Mouse (Mus musculus): Measurements from ENCODE around the gene Vash1. TPM values are rescaled to one million over a fixed set of nuclear protein-coding genes. Genes with fewer than 3 reads are reported as not detected.

Vash1 gene
- polyA plus RNA-seq, 1 experiment = not detected

DNA sequence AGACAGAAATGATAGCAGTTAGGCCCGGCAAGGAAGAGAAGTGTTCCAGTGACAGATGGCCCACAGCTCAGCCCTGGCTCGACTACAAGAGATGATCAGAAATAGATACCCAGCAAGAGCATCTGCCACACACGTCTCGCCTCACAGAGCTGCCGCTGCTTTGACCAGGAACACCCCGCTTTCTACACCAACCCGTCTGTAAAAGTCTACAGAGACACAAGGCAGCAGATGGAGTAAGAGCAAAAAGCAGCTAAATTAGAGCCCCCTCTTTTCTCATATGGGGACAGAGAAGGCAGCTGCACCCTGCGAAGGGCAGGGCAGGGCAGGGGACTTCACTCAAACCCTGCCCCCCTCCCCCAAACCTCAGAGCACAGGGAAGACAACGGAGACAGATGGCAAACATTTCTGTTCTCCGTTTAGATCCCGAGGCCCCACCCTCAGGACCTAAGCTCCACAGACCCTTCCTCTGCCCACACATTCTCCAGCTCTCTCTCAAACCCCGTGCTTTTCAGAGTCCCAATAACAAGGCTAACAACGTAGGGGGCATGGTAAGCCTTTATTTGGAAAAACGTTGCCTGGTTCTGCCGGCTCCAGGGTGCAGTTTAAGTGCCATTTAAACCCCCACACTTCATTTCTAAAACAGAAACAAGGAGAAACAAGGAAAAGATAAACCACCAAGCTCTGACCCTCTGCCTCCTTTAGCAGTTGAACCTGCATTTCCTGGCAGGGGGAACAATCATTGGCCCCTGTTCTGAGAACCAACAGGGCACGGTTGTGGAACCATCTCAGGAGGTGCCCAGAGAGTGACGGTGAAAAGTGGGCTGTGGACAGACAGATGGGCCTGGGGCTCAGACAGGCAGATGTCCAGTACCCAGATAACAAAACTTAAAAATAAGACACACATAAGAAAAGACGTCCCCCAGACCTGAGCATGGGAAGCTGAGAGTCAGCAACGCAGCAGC, 21.7 kb downstream of the Vash1 start:
- H3K4me1 ChIP-seq (ENCODE audit: control insufficient read depth, insufficient read depth, low read length) = peaks cover 26% of the 10 kb centered on the region
- TF ChIP-seq CTCF (IDR thresholded peaks at IDR 0.05; ENCODE audit: insufficient read depth, low read depth, low read length) (no peak), POLR2A (IDR thresholded peaks at IDR 0.05; ENCODE audit: insufficient read depth, low read depth, low read length) (no peak)
- H3K4me3 ChIP-seq (ENCODE audit: insufficient read depth, low read depth, low read length) = no peak overlapping the region
- H3K27ac ChIP-seq (ENCODE audit: insufficient read depth, low read depth, low read length) = peak overlapping the region; percentile 32; the same call in 1 of the 2 replicates
- WGBS = 26% methylated on average over 19 of the region's 19 CpGs

GRCm38 (mm10) chr12:86700927-86701310, 22.4 kb downstream of the Vash1 start:
- no peak for TF ChIP-seq CTCF (IDR thresholded peaks at IDR 0.05; ENCODE audit: insufficient read depth, low read depth, low read length)
- no peak for TF ChIP-seq POLR2A (IDR thresholded peaks at IDR 0.05; ENCODE audit: insufficient read depth, low read depth, low read length)
- WGBS = 79% methylated on average over 4 of the region's 4 CpGs
- 0 out of 2 replicates have a peak overlapping the region, but pooled peaks have one; percentile 32 for H3K27ac ChIP-seq (ENCODE audit: insufficient read depth, low read depth, low read length)
- peaks cover 26% of the 10 kb centered on the region for H3K4me1 ChIP-seq (ENCODE audit: control insufficient read depth, insufficient read depth, low read length)
- H3K4me3 ChIP-seq (ENCODE audit: insufficient read depth, low read depth, low read length) = no peak overlapping the region

- Histone ChIP-seq H3K27ac (ENCODE audit: insufficient read depth, low read depth, low read length) (no peak overlapping the region), H3K4me1 (ENCODE audit: control insufficient read depth, insufficient read depth, low read length) (peaks cover 26% of the 10 kb centered on the region), H3K4me3 (ENCODE audit: insufficient read depth, low read depth, low read length) (no peak overlapping the region)
- TF ChIP-seq CTCF (IDR thresholded peaks at IDR 0.05; ENCODE audit: insufficient read depth, low read depth, low read length) (no peak), POLR2A (IDR thresholded peaks at IDR 0.05; ENCODE audit: insufficient read depth, low read depth, low read length) (no peak)
- WGBS = 92% methylated on average over 4 of the region's 4 CpGs
These were observed 23.0 kb downstream of the Vash1 start for GRCm38 (mm10) chr12:86701491-86701890.

GRCm38 (mm10) chr12:86702690-86703089, 24.2 kb downstream of the Vash1 start:
- Histone ChIP-seq H3K4me1 (ENCODE audit: control insufficient read depth, insufficient read depth, low read length) (peaks cover 26% of the 10 kb centered on the region), H3K4me3 (ENCODE audit: insufficient read depth, low read depth, low read length) (no peak overlapping the region), H3K27ac (ENCODE audit: insufficient read depth, low read depth, low read length) (no peak overlapping the region)
- WGBS = 94% methylated on average over 3 of the region's 3 CpGs
- TF ChIP-seq POLR2A (IDR thresholded peaks at IDR 0.05; ENCODE audit: insufficient read depth, low read depth, low read length) = no peak
- no peak for TF ChIP-seq CTCF (IDR thresholded peaks at IDR 0.05; ENCODE audit: insufficient read depth, low read depth, low read length)

DNA sequence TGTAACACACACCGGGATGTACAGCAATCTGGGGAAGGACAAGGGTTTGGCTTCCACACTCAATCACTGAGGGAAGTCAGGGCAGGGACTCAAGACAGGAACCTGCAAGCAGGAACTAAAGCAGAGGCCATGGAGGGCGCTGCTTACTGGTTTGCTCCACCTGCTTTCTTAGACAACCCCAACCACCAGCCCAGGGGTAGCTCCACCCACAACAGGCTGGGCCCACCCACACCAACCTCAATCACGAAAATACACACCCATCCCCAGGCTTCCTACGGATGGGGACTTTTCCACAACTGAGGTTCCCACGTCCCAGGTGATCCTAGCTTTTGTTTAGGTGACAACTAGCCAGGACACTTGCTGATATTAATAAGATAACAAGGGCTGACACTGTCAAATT, 27.3 kb downstream of the Vash1 start:
- TF ChIP-seq POLR2A (IDR thresholded peaks at IDR 0.05; ENCODE audit: insufficient read depth, low read depth, low read length) (no peak), CTCF (IDR thresholded peaks at IDR 0.05; ENCODE audit: insufficient read depth, low read depth, low read length) (no peak)
- H3K27ac ChIP-seq (ENCODE audit: insufficient read depth, low read depth, low read length) = no peak overlapping the region
- 94% methylated on average over 5 of the region's 5 CpGs for WGBS
- no peak overlapping the region for H3K4me3 ChIP-seq (ENCODE audit: insufficient read depth, low read depth, low read length)
- peaks cover 9% of the 10 kb centered on the region for H3K4me1 ChIP-seq (ENCODE audit: control insufficient read depth, insufficient read depth, low read length)

DNA sequence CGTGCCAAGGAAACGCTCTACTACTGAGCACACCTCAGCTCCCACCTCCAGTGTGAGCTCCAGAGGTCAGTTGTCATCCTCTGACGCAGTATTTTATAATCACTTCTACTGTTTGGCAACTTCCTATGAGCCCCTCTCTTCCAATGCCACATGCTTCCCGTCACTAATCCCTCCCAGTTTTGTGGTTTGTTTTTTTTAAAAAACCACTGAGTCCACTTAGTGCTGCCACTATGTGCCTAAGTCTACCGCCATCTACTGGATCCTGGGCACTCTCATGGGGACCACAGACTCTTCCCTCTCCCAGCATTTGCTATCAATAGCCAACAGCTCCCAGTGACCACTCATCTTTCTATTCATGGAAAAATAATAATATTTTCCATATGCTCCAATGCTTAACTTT, 35.5 kb downstream of the Vash1 start:
- H3K4me3 ChIP-seq (ENCODE audit: insufficient read depth, low read depth, low read length) = no peak overlapping the region
- 80% methylated on average over 5 of the region's 5 CpGs for WGBS
- peaks cover 6% of the 10 kb centered on the region; the same call in 1 of the 2 replicates for H3K4me1 ChIP-seq (ENCODE audit: control insufficient read depth, insufficient read depth, low read length)
- H3K27ac ChIP-seq (ENCODE audit: insufficient read depth, low read depth, low read length) = no peak overlapping the region
- no peak for TF ChIP-seq CTCF (IDR thresholded peaks at IDR 0.05; ENCODE audit: insufficient read depth, low read depth, low read length)
- no peak for TF ChIP-seq POLR2A (IDR thresholded peaks at IDR 0.05; ENCODE audit: insufficient read depth, low read depth, low read length)

- TF ChIP-seq POLR2A (IDR thresholded peaks at IDR 0.05; ENCODE audit: insufficient read depth, low read depth, low read length) = no peak
- no peak for TF ChIP-seq CTCF (IDR thresholded peaks at IDR 0.05; ENCODE audit: insufficient read depth, low read depth, low read length)
- no peak overlapping the region for H3K4me3 ChIP-seq (ENCODE audit: insufficient read depth, low read depth, low read length)
- peaks cover 6% of the 10 kb centered on the region; the same call in 1 of the 2 replicates for H3K4me1 ChIP-seq (ENCODE audit: control insufficient read depth, insufficient read depth, low read length)
- no peak overlapping the region for H3K27ac ChIP-seq (ENCODE audit: insufficient read depth, low read depth, low read length)
- 60% methylated on average over 5 of the region's 5 CpGs for WGBS
These were observed 36.9 kb downstream of the Vash1 start for GRCm38 (mm10) chr12:86715401-86715800.

DNA sequence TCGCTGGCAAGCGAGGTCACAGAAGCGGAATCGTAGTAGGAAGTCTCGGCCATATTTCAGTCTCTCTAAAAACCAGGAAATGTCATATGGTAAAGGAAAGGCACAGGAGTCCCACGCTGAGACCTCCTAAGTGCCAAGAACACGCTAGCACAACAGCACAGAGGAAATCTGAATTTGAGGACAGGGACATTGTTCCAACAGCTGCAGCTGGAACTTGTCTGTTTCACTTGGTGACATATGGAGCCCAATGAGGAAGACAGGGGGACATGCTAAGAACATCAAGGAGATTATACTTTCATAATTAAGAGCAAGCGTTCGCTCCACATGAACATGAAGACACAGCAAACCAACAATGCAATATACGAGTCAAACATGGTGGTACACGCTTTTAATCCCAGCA, 38.5 kb downstream of the Vash1 start:
- WGBS = 96% methylated on average over 11 of the region's 11 CpGs
- Histone ChIP-seq H3K27ac (ENCODE audit: insufficient read depth, low read depth, low read length) (no peak overlapping the region), H3K4me1 (ENCODE audit: control insufficient read depth, insufficient read depth, low read length) (peaks cover 10% of the 10 kb centered on the region), H3K4me3 (ENCODE audit: insufficient read depth, low read depth, low read length) (no peak overlapping the region)
- no peak for TF ChIP-seq CTCF (IDR thresholded peaks at IDR 0.05; ENCODE audit: insufficient read depth, low read depth, low read length)
- TF ChIP-seq POLR2A (IDR thresholded peaks at IDR 0.05; ENCODE audit: insufficient read depth, low read depth, low read length) = no peak

DNA sequence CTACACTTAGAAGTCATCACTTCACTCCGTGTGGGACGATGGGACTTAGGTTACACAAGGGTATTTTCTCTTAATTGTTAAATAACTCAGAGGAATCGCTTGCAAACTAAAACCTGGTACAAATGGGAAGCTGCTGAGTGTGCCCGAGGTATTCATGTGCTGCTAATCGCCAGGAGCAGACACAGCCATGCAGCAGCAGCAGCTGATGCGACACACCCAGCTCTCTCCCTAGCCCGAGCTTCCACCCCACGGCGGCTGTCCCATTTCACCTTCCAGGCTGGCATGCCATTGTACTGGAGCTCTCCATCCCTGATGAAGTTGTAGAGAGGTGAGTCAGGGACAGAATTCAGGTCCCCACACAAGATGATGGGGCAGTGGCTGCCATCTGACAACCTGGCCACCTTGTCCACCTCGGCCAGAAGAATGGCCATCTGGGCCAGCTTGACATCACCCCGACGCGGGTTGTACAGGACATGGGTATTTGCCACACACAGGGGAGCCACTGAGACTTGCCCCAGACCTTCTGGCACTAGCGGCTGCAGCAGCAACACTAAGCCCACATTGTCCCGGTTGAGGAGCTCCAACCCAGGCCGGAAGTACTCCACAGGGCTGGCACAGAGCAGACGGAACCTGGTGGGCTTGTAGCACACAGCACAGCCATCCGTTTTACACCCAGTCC, 41.6 kb downstream of the Vash1 start:
- H3K4me3 ChIP-seq (ENCODE audit: insufficient read depth, low read depth, low read length) = no peak overlapping the region
- H3K4me1 ChIP-seq (ENCODE audit: control insufficient read depth, insufficient read depth, low read length) = peaks cover 14% of the 10 kb centered on the region
- TF ChIP-seq CTCF (IDR thresholded peaks at IDR 0.05; ENCODE audit: insufficient read depth, low read depth, low read length) = no peak
- TF ChIP-seq POLR2A (IDR thresholded peaks at IDR 0.05; ENCODE audit: insufficient read depth, low read depth, low read length) = no peak
- no peak overlapping the region for H3K27ac ChIP-seq (ENCODE audit: insufficient read depth, low read depth, low read length)
- WGBS = 79% methylated on average over 18 of the region's 18 CpGs

Measured in olfactory bulb, adult 2 months (tissue).